Mouse (Mus musculus): Measurements from ENCODE around the gene Slc17a7. TPM values are rescaled to one million over a fixed set of nuclear protein-coding genes. Genes with fewer than 3 reads are reported as not detected.
"Not testable (repeated sequence)": the region's sequence is repeated elsewhere in the genome, so short reads cannot be mapped to it uniquely, and the experiment has no call there.

The Slc17a7 gene
- total and polyA plus RNA-seq, 3 experiments: 0.08 to 0.11 TPM; not detected in 1

GRCm38 (mm10) chr7:45147267-45147666 lies 16.5 kb upstream of the Slc17a7 start:
- no peak for ATAC-seq (ENCODE audit: extremely low read depth, insufficient number of reproducible peaks, low FRiP score, poor library complexity, severe bottlenecking)
- Histone ChIP-seq H3K9me3 (replicated peaks) (no peaks in the 10 kb centered on the region), H3K4me1 (ENCODE audit: insufficient read depth, low read depth, low read length) (peaks cover 31% of the 10 kb centered on the region), H3K36me3 (replicated peaks) (peaks cover 100% of the 10 kb centered on the region), H3K27me3 (ENCODE audit: insufficient read depth, low read length) (no peaks in the 10 kb centered on the region), H3K4me3 (ENCODE audit: low read depth, low read length) (no peak overlapping the region)
- no peak for TF ChIP-seq TAL1 (conservative IDR thresholded peaks at IDR 0.05; ENCODE audit: low read depth, low read length)
- no peak for TF ChIP-seq POLR2AphosphoS5 (IDR thresholded peaks at IDR 0.05; ENCODE audit: insufficient replicate concordance, low read depth, low read length)
- no peak for TF ChIP-seq CTCF (IDR thresholded peaks at IDR 0.05; ENCODE audit: low read depth, low read length)
- TF ChIP-seq GATA1 (IDR thresholded peaks at IDR 0.05; ENCODE audit: borderline replicate concordance, low read length): no peak
- DNase-seq (ENCODE audit: low spot score): no peak

GRCm38 (mm10) chr7:45147899-45148298 lies 15.8 kb upstream of the Slc17a7 start:
- no peak overlapping the region for H3K4me3 ChIP-seq (ENCODE audit: low read depth, low read length)
- TF ChIP-seq GATA2 (IDR thresholded peaks at IDR 0.05; ENCODE audit: borderline replicate concordance, low read depth, low read length) (no peak), CTCF (IDR thresholded peaks at IDR 0.05; ENCODE audit: low read depth, low read length) (no peak), GATA1 (IDR thresholded peaks at IDR 0.05; ENCODE audit: borderline replicate concordance, low read length) (no peak), TAL1 (conservative IDR thresholded peaks at IDR 0.05; ENCODE audit: low read depth, low read length) (no peak), POLR2AphosphoS5 (IDR thresholded peaks at IDR 0.05; ENCODE audit: insufficient replicate concordance, low read depth, low read length) (no peak)
- ATAC-seq (ENCODE audit: extremely low read depth, insufficient number of reproducible peaks, low FRiP score, poor library complexity, severe bottlenecking) (no peak), DNase-seq (ENCODE audit: low spot score) (no peak)
- no peaks in the 10 kb centered on the region for H3K27me3 ChIP-seq (ENCODE audit: insufficient read depth, low read length)
- H3K36me3 ChIP-seq (replicated peaks): peaks cover 96% of the 10 kb centered on the region
- peaks cover 27% of the 10 kb centered on the region for H3K4me1 ChIP-seq (ENCODE audit: insufficient read depth, low read depth, low read length)
- no peaks in the 10 kb centered on the region for H3K9me3 ChIP-seq (replicated peaks)

- Histone ChIP-seq H3K36me3 (replicated peaks) (peaks cover 89% of the 10 kb centered on the region), H3K9me3 (replicated peaks) (no peaks in the 10 kb centered on the region), H3K4me1 (ENCODE audit: insufficient read depth, low read depth, low read length) (peaks cover 27% of the 10 kb centered on the region), H3K27me3 (ENCODE audit: insufficient read depth, low read length) (no peaks in the 10 kb centered on the region), H3K4me3 (ENCODE audit: low read depth, low read length) (no peak overlapping the region)
- DNase-seq (ENCODE audit: low spot score): no peak
- ATAC-seq (ENCODE audit: extremely low read depth, insufficient number of reproducible peaks, low FRiP score, poor library complexity, severe bottlenecking): no peak
- TF ChIP-seq CTCF (IDR thresholded peaks at IDR 0.05; ENCODE audit: low read depth, low read length): no peak
- no peak for TF ChIP-seq TAL1 (conservative IDR thresholded peaks at IDR 0.05; ENCODE audit: low read depth, low read length)
- no peak for TF ChIP-seq GATA1 (IDR thresholded peaks at IDR 0.05; ENCODE audit: borderline replicate concordance, low read length)
- TF ChIP-seq POLR2AphosphoS5 (IDR thresholded peaks at IDR 0.05; ENCODE audit: insufficient replicate concordance, low read depth, low read length): no peak
- no peak for TF ChIP-seq GATA2 (IDR thresholded peaks at IDR 0.05; ENCODE audit: borderline replicate concordance, low read depth, low read length)
Measured at GRCm38 (mm10) chr7:45148534-45149098, 15.1 kb upstream of the Slc17a7 start.

- H3K4me1 ChIP-seq (ENCODE audit: insufficient read depth, low read depth, low read length): peaks cover 24% of the 10 kb centered on the region
- H3K4me3 ChIP-seq (ENCODE audit: low read depth, low read length): no peak overlapping the region
- ATAC-seq (ENCODE audit: extremely low read depth, insufficient number of reproducible peaks, low FRiP score, poor library complexity, severe bottlenecking) (no peak), DNase-seq (ENCODE audit: low spot score) (no peak)
- TF ChIP-seq TAL1 (conservative IDR thresholded peaks at IDR 0.05; ENCODE audit: low read depth, low read length) (no peak), GATA2 (IDR thresholded peaks at IDR 0.05; ENCODE audit: borderline replicate concordance, low read depth, low read length) (no peak), CTCF (IDR thresholded peaks at IDR 0.05; ENCODE audit: low read depth, low read length) (no peak), GATA1 (IDR thresholded peaks at IDR 0.05; ENCODE audit: borderline replicate concordance, low read length) (no peak), POLR2AphosphoS5 (IDR thresholded peaks at IDR 0.05; ENCODE audit: insufficient replicate concordance, low read depth, low read length) (no peak)
- peaks cover 79% of the 10 kb centered on the region for H3K36me3 ChIP-seq (replicated peaks)
- no peaks in the 10 kb centered on the region for H3K9me3 ChIP-seq (replicated peaks)
- H3K27me3 ChIP-seq (ENCODE audit: insufficient read depth, low read length): no peaks in the 10 kb centered on the region
Measured at GRCm38 (mm10) chr7:45149545-45149944, 14.2 kb upstream of the Slc17a7 start.

GRCm38 (mm10) chr7:45150321-45150720 lies 13.4 kb upstream of the Slc17a7 start:
- TF ChIP-seq POLR2AphosphoS5 (IDR thresholded peaks at IDR 0.05; ENCODE audit: insufficient replicate concordance, low read depth, low read length) (no peak), TAL1 (conservative IDR thresholded peaks at IDR 0.05; ENCODE audit: low read depth, low read length) (no peak)
- ATAC-seq (ENCODE audit: extremely low read depth, insufficient number of reproducible peaks, low FRiP score, poor library complexity, severe bottlenecking): no peak

GRCm38 (mm10) chr7:45151303-45151702 lies 12.4 kb upstream of the Slc17a7 start:
- no peaks in the 10 kb centered on the region for H3K27me3 ChIP-seq (ENCODE audit: insufficient read depth, low read length)
- no peak overlapping the region for H3K4me3 ChIP-seq (ENCODE audit: low read depth, low read length)
- DNase-seq (ENCODE audit: low spot score): no peak
- no peaks in the 10 kb centered on the region for H3K9me3 ChIP-seq (replicated peaks)
- no peak for ATAC-seq (ENCODE audit: extremely low read depth, insufficient number of reproducible peaks, low FRiP score, poor library complexity, severe bottlenecking)
- TF ChIP-seq POLR2AphosphoS5 (IDR thresholded peaks at IDR 0.05; ENCODE audit: insufficient replicate concordance, low read depth, low read length) (no peak), CTCF (IDR thresholded peaks at IDR 0.05; ENCODE audit: low read depth, low read length) (no peak), GATA1 (IDR thresholded peaks at IDR 0.05; ENCODE audit: borderline replicate concordance, low read length) (no peak)
- peaks cover 37% of the 10 kb centered on the region for H3K4me1 ChIP-seq (ENCODE audit: insufficient read depth, low read depth, low read length)
- peaks cover 70% of the 10 kb centered on the region for H3K36me3 ChIP-seq (replicated peaks)

More at GRCm38 (mm10) chr7:45150321-45150720, 13.4 kb upstream of the Slc17a7 start:
- no peak for DNase-seq (ENCODE audit: low spot score)
- peaks cover 72% of the 10 kb centered on the region for H3K36me3 ChIP-seq (replicated peaks)
- no peaks in the 10 kb centered on the region for H3K27me3 ChIP-seq (ENCODE audit: insufficient read depth, low read length)
- H3K4me3 ChIP-seq (ENCODE audit: low read depth, low read length): no peak overlapping the region
- H3K4me1 ChIP-seq (ENCODE audit: insufficient read depth, low read depth, low read length): peaks cover 31% of the 10 kb centered on the region
- no peaks in the 10 kb centered on the region for H3K9me3 ChIP-seq (replicated peaks)

GRCm38 (mm10) chr7:45153052-45153451 lies 10.7 kb upstream of the Slc17a7 start:
- H3K27me3 ChIP-seq (ENCODE audit: insufficient read depth, low read length); ATAC-seq (ENCODE audit: extremely low read depth, insufficient number of reproducible peaks, low FRiP score, poor library complexity, severe bottlenecking); H3K9me3 ChIP-seq (replicated peaks); DNase-seq (ENCODE audit: low spot score): not testable (repeated sequence)
- H3K36me3 ChIP-seq (replicated peaks): peaks cover 69% of the 10 kb centered on the region
- H3K4me3 ChIP-seq (ENCODE audit: low read depth, low read length): peak overlapping the region; percentile 81; the same call in 1 of the 2 replicates
- peaks cover 45% of the 10 kb centered on the region for H3K4me1 ChIP-seq (ENCODE audit: insufficient read depth, low read depth, low read length)

All from G1E (cell line).